Mouse (Mus musculus) heart, adult 2 months (tissue): ENCODE measurements at regions not wholly inside any gene's neighbourhood (a gene's known extent, or its start where the extent isn't known, plus 50 kb on each side); places are given as distances from the start of the nearest gene placed in this dataset.

Experiments
- DNase-seq, 2 experiments: peaks; one replicate each; pipeline ENCODE4 v3.0.0; 2021
- H3K27ac ChIP-seq: fragments of 200-600 bp; 2 replicates; pipeline ENCODE4 v1.8.1; 2022
- H3K27me3 ChIP-seq: fragments of 200-500 bp; 2 replicates; pipeline ENCODE4 v1.6.1; 2012; ENCODE audit warnings: mild to moderate bottlenecking, low read length, inconsistent platforms, mixed read lengths; ENCODE audit not compliant: control insufficient read depth, insufficient read depth
- H3K36me3 ChIP-seq: fragments of 200-500 bp; 2 replicates; pipeline ENCODE4 v1.6.1; 2012; ENCODE audit warnings: low read length, inconsistent platforms; ENCODE audit not compliant: control insufficient read depth, insufficient read depth
- H3K4me1 ChIP-seq: fragments of 200-500 bp; 2 replicates; pipeline ENCODE4 v1.6.1; 2011; ENCODE audit warnings: low read length; ENCODE audit not compliant: control insufficient read depth, insufficient read depth
- H3K4me3 ChIP-seq: fragments of 200-600 bp; 2 replicates; pipeline ENCODE4 v1.8.1; 2022
- H3K79me2 ChIP-seq: fragments of 200-500 bp; replicated peaks from 2 replicates; pipeline ENCODE4 v1.6.1; 2012; ENCODE audit warnings: mild to moderate bottlenecking, inconsistent platforms, low read length, moderate library complexity, mixed read lengths; ENCODE audit not compliant: control insufficient read depth, insufficient read depth
- H3K9ac ChIP-seq: fragments of 200-500 bp; 2 replicates; pipeline ENCODE4 v1.6.1; 2012; ENCODE audit warnings: low read depth, mild to moderate bottlenecking, control low read depth, inconsistent platforms, low read length, mixed read lengths
- CTCF ChIP-seq: fragments of 200-600 bp; IDR thresholded peaks from 2 replicates; pipeline ENCODE4 v1.8.1; 2022; ENCODE audit warnings: antibody characterized with exemption, mild to moderate bottlenecking, moderate library complexity
- EP300 ChIP-seq: fragments of 200-500 bp; IDR thresholded peaks from 2 replicates; pipeline ENCODE4 v1.6.1; 2011; ENCODE audit warnings: low read depth, low read length, control low read depth; ENCODE audit not compliant: insufficient read depth
- POLR2A ChIP-seq: fragments of 200-500 bp; IDR thresholded peaks from 2 replicates; pipeline ENCODE4 v1.6.1; 2011; ENCODE audit warnings: mild to moderate bottlenecking, low read depth, low read length, control low read depth; ENCODE audit not compliant: insufficient read depth
- WGBS: fragments of 180-500 bp; shearing (Covaris S2); methylation state at CpG from one replicate; pipeline ENCODE4 v1.1.7; 2018; 5-methylcytosine and 5-hydroxymethylcytosine counted together
- intact Hi-C: fragments of 180-260 bp; cut with DNase I; formaldehyde crosslinking; loops from one replicate; pipeline ENCODE4 v1.15.1; 2025

- H3K4me1 ChIP-seq, result no peaks in the 10 kb centered on the region
- TF ChIP-seq EP300 (no peak), CTCF (no peak), POLR2A (no peak)
- H3K27ac ChIP-seq, result no peak overlapping the region
- H3K79me2 ChIP-seq, result no peaks in the 10 kb centered on the region
- no peaks in the 10 kb centered on the region for H3K27me3 ChIP-seq
- H3K36me3 ChIP-seq, result no peaks in the 10 kb centered on the region
- DNase-seq, result no peak
- H3K4me3 ChIP-seq, result no peak overlapping the region
- intact Hi-C loops, result no loop called here
- no peak overlapping the region for H3K9ac ChIP-seq
These were observed 684.8 kb upstream of the Vstm2a start for GRCm38 (mm10) chr11:15572716-15573115.

DNA sequence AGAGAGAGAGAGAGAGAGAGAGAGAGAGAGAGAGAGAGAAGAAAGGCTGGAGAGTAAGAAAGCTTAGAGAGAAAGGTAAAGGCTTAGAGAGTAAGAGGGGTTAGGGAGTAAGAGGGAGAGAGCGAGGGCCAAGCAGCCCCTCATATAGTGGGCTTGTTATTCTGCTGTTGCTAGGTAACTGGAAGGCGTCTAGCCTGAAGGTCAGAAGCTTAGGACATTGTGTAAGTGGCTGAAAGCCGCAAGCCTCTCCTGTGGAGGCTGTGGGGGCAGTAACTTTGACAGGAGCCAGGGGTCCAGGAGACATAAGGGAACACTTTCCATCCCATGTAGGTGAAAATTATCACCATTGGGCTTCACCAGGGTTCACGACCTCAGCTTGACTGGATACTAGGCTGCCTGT is 637.6 kb upstream of the Vstm2a start:
- H3K79me2 ChIP-seq, result no peaks in the 10 kb centered on the region
- no peaks in the 10 kb centered on the region for H3K27me3 ChIP-seq
- no peak overlapping the region for H3K9ac ChIP-seq
- no peak overlapping the region for H3K4me3 ChIP-seq
- no peak overlapping the region for H3K27ac ChIP-seq
- no peak for DNase-seq
- WGBS, result 38% methylated on average over 4 of the region's 4 CpGs
- H3K4me1 ChIP-seq, result no peaks in the 10 kb centered on the region
- intact Hi-C loops, result no loop called here
- TF ChIP-seq EP300 (no peak), CTCF (no peak), POLR2A (no peak)
- no peaks in the 10 kb centered on the region for H3K36me3 ChIP-seq

DNA sequence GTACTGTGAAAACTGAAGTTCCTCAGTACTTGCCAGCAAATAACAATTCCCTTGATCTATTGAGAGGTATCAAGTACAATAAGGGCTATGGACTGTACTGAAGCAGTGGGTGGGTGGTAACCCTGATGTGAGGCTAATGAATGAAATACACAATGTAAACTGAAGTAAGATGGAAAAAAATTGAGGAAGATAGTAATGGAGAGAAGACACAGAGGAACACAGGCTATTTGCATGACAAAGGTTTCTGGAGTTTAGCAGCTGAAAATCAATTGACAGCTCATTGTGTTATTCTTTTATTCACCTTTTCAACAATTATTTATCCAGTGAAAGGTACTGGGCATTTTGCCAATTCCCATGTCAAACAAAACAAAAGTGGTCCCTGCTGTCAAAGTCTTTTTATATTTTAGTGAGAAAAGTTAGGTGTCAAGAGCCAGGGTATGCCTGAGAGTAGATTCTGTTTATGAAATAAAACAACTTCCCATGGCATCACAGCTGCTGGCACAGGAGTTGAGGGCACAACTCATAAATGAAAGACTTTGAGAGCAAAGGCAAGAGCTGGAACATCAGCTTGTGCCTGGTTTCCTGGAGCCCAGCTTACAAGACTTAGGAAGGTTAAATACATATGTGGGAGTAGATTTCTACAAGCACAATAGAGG is 608.4 kb upstream of the Vstm2a start:
- Histone ChIP-seq H3K4me3 (no peak overlapping the region), H3K27me3 (no peaks in the 10 kb centered on the region), H3K27ac (no peak overlapping the region), H3K79me2 (no peaks in the 10 kb centered on the region), H3K36me3 (no peaks in the 10 kb centered on the region), H3K4me1 (no peaks in the 10 kb centered on the region), H3K9ac (no peak overlapping the region)
- no peak for TF ChIP-seq EP300
- TF ChIP-seq POLR2A, result no peak
- no peak for TF ChIP-seq CTCF
- DNase-seq, result no peak
- intact Hi-C loops, result no loop called here

GRCm38 (mm10) chr11:15689073-15689472 is 568.5 kb upstream of the Vstm2a start:
- intact Hi-C loops, result no loop called here
- Histone ChIP-seq H3K27me3 (no peaks in the 10 kb centered on the region), H3K79me2 (no peaks in the 10 kb centered on the region), H3K27ac (no peak overlapping the region), H3K36me3 (no peaks in the 10 kb centered on the region), H3K4me1 (no peaks in the 10 kb centered on the region), H3K4me3 (no peak overlapping the region), H3K9ac (no peak overlapping the region)
- no peak for DNase-seq
- TF ChIP-seq EP300, result no peak
- no peak for TF ChIP-seq POLR2A
- no peak for TF ChIP-seq CTCF
- WGBS, result 15% methylated on average over 1 of the region's 1 CpGs

GRCm38 (mm10) chr11:15698001-15698756 is 559.3 kb upstream of the Vstm2a start:
- TF ChIP-seq POLR2A (no peak), EP300 (no peak), CTCF (no peak)
- no peak overlapping the region for H3K9ac ChIP-seq
- no peak for DNase-seq
- no peak overlapping the region for H3K27ac ChIP-seq
- no peaks in the 10 kb centered on the region for H3K36me3 ChIP-seq
- intact Hi-C loops, result no loop called here
- no peaks in the 10 kb centered on the region for H3K79me2 ChIP-seq
- no peak overlapping the region for H3K4me3 ChIP-seq
- no peaks in the 10 kb centered on the region for H3K27me3 ChIP-seq
- 28% methylated on average over 2 of the region's 2 CpGs for WGBS
- no peaks in the 10 kb centered on the region for H3K4me1 ChIP-seq

DNA sequence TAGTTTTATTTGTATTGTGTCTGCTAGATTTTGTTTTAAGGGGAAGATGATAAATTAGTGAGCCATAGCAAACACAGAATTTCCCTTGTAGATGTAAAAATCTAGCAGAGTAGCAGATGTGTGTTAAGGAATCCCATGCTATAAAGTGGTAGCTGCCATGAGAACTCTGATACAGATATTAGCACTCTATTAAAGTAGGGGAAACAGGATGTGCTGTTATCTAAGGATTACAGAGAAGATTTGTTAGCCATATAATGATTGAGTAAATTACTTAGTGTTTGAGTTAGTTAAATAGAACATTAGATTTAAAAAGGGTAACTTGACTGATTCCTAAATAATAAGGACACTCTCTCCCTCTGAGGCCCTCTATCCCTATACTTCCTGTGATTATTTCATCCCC is 541.5 kb upstream of the Vstm2a start:
- H3K4me1 ChIP-seq, result no peaks in the 10 kb centered on the region
- no peaks in the 10 kb centered on the region for H3K27me3 ChIP-seq
- no peak for DNase-seq
- no peak overlapping the region for H3K4me3 ChIP-seq
- H3K27ac ChIP-seq, result no peak overlapping the region
- no peaks in the 10 kb centered on the region for H3K36me3 ChIP-seq
- TF ChIP-seq CTCF, result no peak
- no peak for TF ChIP-seq POLR2A
- no peak for TF ChIP-seq EP300
- no peak overlapping the region for H3K9ac ChIP-seq
- intact Hi-C loops, result no loop called here
- H3K79me2 ChIP-seq, result no peaks in the 10 kb centered on the region
